Mouse (Mus musculus) adrenal gland, adult 18-20 months (tissue): Measurements from ENCODE around the gene Plod2. TPM values are rescaled to one million over a fixed set of nuclear protein-coding genes. Genes with fewer than 3 reads are reported as not detected.
A peak's percentile ranks its signal among the peaks of the same experiment; 100 is the strongest.

Experiments
- DNase-seq, 2 experiments: peaks; one replicate each; pipeline ENCODE4 v3.0.0; 2021 to 2022; ENCODE audit warnings: low spot score in 2 of 2
- total RNA-seq, 2 experiments: library from RNA; stranded (reverse); gene quantifications; 1 replicate in 1 of 2; 2 replicates in 1 of 2; pipeline ENCODE4 v1.2.3; 2021

Plod2 gene
- total RNA-seq, 2 experiments from 2014 or later = 247 to 280 TPM

GRCm38 (mm10) chr9:92596916-92597547, 55.0 kb downstream of the Plod2 start:
- no peak for DNase-seq

DNA sequence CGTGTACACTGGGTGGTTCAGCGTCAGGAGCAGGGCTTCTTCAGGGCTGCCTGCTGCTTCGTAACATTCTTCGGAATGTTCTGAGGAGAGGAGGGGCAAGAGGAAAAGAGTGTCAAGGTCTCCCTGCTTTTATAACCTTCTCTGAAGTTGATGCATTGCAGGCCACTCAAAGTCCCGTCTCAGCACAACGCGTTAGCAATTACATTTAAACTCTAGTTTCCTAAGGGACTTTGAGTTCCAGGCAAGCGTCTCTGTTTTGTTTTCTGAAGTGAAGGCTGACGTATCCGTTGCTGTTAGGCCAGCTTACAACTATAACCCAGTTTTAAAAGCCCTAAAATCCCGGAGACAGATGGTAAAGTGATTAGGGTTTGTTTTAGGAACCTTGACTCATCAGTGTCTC, 55.8 kb downstream of the Plod2 start:
- no peak for DNase-seq

- DNase-seq = no peak
Measured at GRCm38 (mm10) chr9:92599940-92600538, 58.0 kb downstream of the Plod2 start.

GRCm38 (mm10) chr9:92601551-92601950, 59.5 kb downstream of the Plod2 start:
- no peak for DNase-seq

DNA sequence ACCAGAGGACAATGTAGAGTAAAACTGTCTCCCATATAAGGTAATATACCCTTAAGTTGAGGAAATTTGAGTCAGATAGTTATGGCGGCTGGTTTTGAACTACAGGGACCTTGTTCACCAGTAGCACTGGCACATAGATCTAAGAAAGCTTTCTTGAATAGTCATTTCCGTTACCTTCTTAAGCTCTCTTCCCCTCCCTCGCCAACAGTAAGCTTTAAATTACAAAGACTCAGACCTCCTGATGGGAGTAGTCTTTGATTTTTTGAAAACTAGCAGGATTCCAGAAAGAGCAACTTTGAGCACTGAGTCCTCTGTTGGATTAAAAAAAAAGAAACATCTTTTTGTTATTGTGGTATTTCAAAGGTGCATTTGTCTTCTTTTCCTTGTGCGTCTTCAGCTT, 61.5 kb downstream of the Plod2 start:
- no peak for DNase-seq

DNA sequence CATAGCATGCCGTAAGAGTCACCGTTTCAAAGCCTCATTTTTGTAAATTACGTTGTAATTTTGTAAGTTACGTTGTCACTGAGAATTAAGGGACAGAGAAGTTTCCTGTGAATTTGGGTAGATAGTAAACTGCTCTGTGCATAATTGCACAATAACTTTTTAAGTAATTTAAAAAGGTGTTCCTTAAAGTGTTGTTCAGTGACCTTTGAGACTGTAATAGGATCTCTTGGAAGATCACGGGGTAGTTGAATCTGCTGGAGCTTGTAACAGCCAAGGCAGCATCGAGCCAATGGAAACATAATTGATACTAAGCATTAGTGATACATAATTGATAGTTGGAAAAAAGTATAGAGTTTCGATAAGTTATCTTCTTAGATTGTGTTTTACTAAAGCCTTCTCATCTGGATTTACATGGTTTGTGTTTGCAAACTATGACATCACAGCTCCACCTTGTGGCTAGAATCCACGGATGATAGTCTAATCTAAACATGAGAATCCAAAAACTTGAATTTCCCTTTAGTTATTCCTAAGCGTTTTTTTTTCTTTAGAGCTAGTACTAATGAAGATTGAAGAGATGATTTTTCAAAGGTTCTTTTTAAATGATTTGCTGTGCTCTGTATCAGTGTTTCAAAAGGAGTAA, 68.7 kb downstream of the Plod2 start:
- peak; percentile 37 to 46 for DNase-seq

GRCm38 (mm10) chr9:92612641-92613040, 70.6 kb downstream of the Plod2 start:
- no peak for DNase-seq

DNA sequence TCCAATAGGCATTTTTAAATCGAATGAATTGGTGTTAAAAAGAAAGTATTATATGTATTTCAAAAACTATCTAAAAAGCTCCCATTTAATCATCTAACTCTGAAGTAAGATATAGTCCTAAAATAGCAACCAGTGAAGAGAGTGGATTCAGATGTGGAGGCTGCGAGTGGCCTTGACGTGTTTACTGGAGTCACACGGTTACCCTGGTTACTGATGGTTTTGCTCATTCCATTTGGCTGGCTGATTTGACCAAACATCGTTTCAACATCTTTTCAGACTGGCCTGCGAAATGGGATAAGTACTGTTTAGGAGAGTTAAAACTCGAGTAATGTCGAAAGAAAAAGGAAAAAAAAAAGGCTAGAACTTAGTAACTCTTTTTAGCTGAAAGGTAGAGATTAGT, 71.2 kb downstream of the Plod2 start:
- DNase-seq = no peak

DNA sequence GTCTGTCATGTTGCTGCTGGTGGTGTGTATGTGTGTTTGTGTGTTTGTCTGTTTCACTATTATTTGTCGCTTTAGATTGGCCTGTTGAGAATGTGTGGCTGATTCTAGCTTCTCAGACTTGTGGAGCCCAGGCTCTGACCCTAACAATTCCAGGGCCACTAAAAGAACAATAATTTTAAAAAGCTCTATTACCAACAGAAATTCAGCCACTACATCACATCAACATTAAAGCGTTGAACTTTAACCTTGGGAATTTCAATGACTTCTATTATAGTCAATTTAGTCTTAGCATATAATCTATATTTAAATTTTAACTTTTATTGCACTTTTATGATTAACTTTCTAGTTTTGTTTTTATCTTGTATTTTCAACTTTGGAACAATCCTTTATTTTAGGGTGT, 74.4 kb downstream of the Plod2 start:
- DNase-seq = no peak

DNA sequence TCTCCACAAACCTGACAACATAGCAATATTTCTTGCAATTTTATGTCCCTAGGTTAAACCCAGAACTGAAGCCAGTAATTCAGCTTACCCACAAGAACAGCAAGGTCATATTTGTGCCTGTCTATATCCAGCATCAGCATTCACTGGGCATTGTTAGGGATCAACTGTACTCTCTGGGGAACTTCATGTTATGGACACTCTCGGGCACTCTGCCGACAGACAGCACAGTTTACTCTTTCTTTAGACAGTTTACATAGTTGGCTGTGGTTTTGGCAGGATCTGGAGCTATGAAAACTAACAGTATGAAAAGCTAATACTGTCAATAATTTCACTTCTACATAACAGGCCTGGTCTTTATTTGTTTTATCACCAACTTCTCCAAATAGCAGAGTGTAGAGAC, 75.4 kb downstream of the Plod2 start:
- DNase-seq = no peak

DNA sequence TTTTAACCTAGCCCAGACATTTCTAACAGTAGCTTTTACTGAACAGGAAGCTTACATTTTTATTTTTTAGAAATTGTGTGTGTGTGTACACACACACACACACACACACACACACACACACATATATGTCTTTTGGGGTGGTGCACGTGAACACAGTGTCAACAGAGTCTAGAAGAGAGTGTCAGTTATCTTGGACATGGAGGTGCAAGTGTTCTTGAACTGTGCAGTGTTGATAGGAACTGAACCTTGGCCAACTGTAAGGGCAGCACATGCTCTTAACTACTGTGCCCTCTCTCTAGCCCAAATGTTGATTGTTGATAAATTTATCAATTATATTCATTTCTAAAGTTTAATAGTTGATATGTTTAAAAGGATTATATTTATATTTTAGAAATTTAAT, 78.1 kb downstream of the Plod2 start:
- no peak for DNase-seq

DNA sequence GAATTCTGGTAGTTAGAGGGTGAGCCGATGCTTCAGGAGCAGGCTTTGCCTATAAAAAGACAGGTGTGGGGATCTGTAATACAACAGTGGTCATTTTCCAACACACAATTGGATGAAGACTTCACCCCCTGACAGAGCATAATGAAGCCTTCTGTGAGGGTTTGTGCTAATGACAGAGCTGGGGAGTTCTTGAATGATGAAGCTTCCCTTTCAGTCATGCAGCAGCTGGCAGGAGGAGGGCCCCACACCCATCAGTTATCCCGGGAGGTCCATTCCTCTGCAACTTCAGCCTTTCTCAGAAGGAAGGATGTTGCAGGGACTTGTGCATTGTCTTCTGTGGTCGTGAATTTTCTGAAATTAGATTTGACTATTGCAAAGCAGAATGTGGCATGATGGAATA, 79.2 kb downstream of the Plod2 start:
- DNase-seq = no peak

DNA sequence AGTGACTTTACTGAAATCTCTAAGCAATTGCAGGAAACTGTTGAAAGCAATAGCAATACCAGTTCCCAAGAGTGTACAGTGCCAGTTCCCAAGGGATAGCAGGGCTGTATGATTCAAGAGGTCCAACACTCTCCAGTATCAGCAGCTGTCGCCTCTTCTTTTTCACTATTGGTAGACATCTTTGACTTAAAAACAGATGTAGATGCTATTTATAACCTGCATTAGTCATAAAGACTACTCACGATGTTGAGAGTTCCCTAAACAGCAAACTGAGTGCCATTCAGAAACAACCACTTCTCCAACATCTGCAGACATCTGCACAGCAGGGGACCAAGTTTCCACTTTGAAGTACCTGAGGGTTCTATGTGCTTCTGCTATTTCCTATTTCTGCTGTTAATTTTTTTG, 79.9 kb downstream of the Plod2 start:
- DNase-seq = no peak

GRCm38 (mm10) chr9:92634792-92635191, 92.8 kb downstream of the Plod2 start:
- DNase-seq = no peak

GRCm38 (mm10) chr9:92639200-92639897, 97.3 kb downstream of the Plod2 start:
- DNase-seq = no peak

GRCm38 (mm10) chr9:92641717-92642116, 99.7 kb downstream of the Plod2 start:
- no peak for DNase-seq

Other genes starting within 250 kb of the Plod2 start
- not detected for gene 1700057G04Rik, start 232.8 kb upstream of the Plod2 start, total RNA-seq
- gene Plscr4, start 84.8 kb upstream of the Plod2 start, total RNA-seq = 10 to 100 TPM; 12.2 to 13.3 TPM